Mouse (Mus musculus): Measurements from ENCODE around the gene Rnpepl1. TPM values are rescaled to one million over a fixed set of nuclear protein-coding genes. Genes with fewer than 3 reads are reported as not detected.
A peak's percentile ranks its signal among the peaks of the same experiment; 100 is the strongest.

The Rnpepl1 gene
- total and polyA plus RNA-seq, 2 experiments from 2014 or later: 36.3 to 73.2 TPM

DNA sequence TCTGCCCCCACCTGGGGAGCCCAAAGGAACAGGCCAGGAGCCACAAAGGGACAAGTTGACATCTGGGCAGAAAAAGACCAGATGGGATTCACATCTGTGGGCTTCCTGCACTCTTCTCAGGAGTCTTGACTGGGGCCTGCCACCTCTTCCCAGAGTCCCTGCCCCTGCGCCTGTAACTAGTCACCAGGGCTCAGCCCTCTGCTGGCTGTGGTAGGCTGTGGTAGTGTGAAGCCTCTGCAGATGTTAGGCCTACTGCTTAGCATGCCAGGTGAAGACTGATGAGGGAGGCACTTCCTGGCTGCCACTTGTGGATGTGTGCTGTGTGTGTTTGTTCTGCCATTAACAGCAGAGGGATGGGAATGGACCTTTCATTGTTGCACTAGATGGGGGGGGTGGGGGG, 1.7 kb downstream of the Rnpepl1 start:
- peak overlapping the region; percentile 91 for H3K9ac ChIP-seq (replicated peaks; ENCODE audit: low read depth, low read length)
- H3K27ac ChIP-seq (ENCODE audit: low read depth): no peak overlapping the region
- no peaks in the 10 kb centered on the region for H3K27me3 ChIP-seq (ENCODE audit: control insufficient read depth, insufficient read depth, low read length)
- DNase-seq (ENCODE audit: low spot score): no peak
- H3K4me3 ChIP-seq (ENCODE audit: low read depth, low read length): peak overlapping the region; percentile 69
- no peak for ATAC-seq (ENCODE audit: insufficient read depth, low read depth)
- H3K4me2 ChIP-seq (ENCODE audit: low read depth, low read length): peak overlapping the region; percentile 97
- peaks cover 29% of the 10 kb centered on the region for H3K36me3 ChIP-seq (replicated peaks; ENCODE audit: control insufficient read depth, insufficient read depth, low read length)
- no peaks in the 10 kb centered on the region for H3K9me3 ChIP-seq (replicated peaks; ENCODE audit: control insufficient read depth, low read length)
- no peak for TF ChIP-seq EP300 (IDR thresholded peaks at IDR 0.05; ENCODE audit: low read depth)
- peak; percentile 25; the same call in 1 of the 2 replicates for TF ChIP-seq CTCF (IDR thresholded peaks at IDR 0.05; ENCODE audit: low read depth)
- 53% methylated on average over 1 of the region's 1 CpGs for WGBS
- H3K4me1 ChIP-seq (ENCODE audit: control insufficient read depth, insufficient read depth): peaks cover 26% of the 10 kb centered on the region

DNA sequence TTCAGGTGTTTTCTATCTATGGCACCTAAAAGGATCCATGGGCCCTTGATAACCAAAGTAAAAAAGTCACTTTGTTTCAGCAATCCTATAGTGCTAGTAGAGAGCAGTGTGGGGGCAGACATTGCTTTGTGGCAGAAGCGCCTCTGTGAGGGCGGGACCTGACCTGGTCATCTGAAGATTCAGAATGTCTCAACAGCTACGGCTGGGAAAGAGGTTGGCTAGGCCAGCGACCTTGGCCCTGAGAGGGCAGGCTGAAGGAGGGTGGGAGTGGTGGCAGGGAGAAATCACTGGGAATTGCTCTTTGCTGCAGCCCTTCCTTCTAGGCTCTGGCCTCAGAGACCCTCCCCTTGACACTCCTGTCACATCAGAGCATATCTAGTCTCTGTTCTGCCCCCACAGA, 3.7 kb downstream of the Rnpepl1 start:
- Histone ChIP-seq H3K4me3 (ENCODE audit: low read depth, low read length) (no peak overlapping the region), H3K9me3 (replicated peaks; ENCODE audit: control insufficient read depth, low read length) (no peaks in the 10 kb centered on the region), H3K27me3 (ENCODE audit: control insufficient read depth, insufficient read depth, low read length) (no peaks in the 10 kb centered on the region), H3K4me2 (ENCODE audit: low read depth, low read length) (no peak overlapping the region), H3K9ac (replicated peaks; ENCODE audit: low read depth, low read length) (no peak overlapping the region), H3K4me1 (ENCODE audit: control insufficient read depth, insufficient read depth) (peaks cover 26% of the 10 kb centered on the region), H3K36me3 (replicated peaks; ENCODE audit: control insufficient read depth, insufficient read depth, low read length) (peaks cover 49% of the 10 kb centered on the region), H3K27ac (ENCODE audit: low read depth) (no peak overlapping the region)
- ATAC-seq (ENCODE audit: insufficient read depth, low read depth) (no peak), DNase-seq (ENCODE audit: low spot score) (no peak)
- WGBS: 70% methylated on average over 4 of the region's 4 CpGs
- TF ChIP-seq EP300 (IDR thresholded peaks at IDR 0.05; ENCODE audit: low read depth): no peak
- no peak for TF ChIP-seq CTCF (IDR thresholded peaks at IDR 0.05; ENCODE audit: low read depth)

DNA sequence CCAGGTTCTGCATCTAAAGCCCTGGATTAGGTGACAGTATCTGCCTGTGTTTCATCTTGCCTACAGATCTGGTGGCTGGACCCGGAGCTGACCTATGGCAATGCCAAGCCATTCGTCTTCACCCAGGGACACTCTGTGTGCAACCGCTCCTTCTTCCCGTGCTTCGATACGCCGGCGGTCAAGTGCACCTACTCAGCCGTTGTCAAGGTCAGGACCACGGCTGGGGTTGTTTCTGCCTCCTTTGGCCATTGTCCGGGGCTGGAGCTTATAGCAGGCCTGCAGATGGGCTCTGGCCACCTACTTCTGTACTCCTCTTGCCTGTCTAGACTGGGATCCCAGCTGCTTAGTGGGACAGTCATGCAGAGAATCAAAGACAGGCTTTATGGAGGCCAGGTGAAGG, 4.4 kb downstream of the Rnpepl1 start:
- ATAC-seq (ENCODE audit: insufficient read depth, low read depth): no peak
- Histone ChIP-seq H3K27me3 (ENCODE audit: control insufficient read depth, insufficient read depth, low read length) (no peaks in the 10 kb centered on the region), H3K9me3 (replicated peaks; ENCODE audit: control insufficient read depth, low read length) (no peaks in the 10 kb centered on the region), H3K36me3 (replicated peaks; ENCODE audit: control insufficient read depth, insufficient read depth, low read length) (peaks cover 56% of the 10 kb centered on the region), H3K9ac (replicated peaks; ENCODE audit: low read depth, low read length) (no peak overlapping the region), H3K4me2 (ENCODE audit: low read depth, low read length) (no peak overlapping the region), H3K27ac (ENCODE audit: low read depth) (no peak overlapping the region), H3K4me3 (ENCODE audit: low read depth, low read length) (no peak overlapping the region), H3K4me1 (ENCODE audit: control insufficient read depth, insufficient read depth) (peaks cover 19% of the 10 kb centered on the region)
- TF ChIP-seq CTCF (IDR thresholded peaks at IDR 0.05; ENCODE audit: low read depth) (no peak), EP300 (IDR thresholded peaks at IDR 0.05; ENCODE audit: low read depth) (no peak)
- 93% methylated on average over 11 of the region's 11 CpGs for WGBS
- no peak for DNase-seq (ENCODE audit: low spot score)

DNA sequence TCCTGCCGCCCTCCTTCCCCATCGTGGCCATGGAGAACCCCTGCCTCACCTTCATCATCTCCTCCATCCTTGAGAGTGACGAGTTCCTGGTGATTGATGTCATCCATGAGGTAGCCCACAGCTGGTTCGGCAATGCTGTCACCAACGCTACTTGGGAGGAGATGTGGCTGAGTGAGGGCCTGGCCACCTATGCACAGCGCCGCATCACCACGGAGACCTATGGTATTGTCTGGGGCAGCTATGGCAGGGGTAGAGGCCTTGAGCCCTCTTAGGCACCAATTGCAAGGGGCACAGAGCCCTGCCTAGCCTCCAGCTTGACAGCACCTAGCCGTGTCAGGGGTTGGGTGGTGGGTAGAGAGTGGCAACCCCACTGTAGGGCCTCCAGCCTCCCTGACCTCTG, 6.1 kb downstream of the Rnpepl1 start:
- Histone ChIP-seq H3K9me3 (replicated peaks; ENCODE audit: control insufficient read depth, low read length) (no peaks in the 10 kb centered on the region), H3K4me3 (ENCODE audit: low read depth, low read length) (no peak overlapping the region), H3K36me3 (replicated peaks; ENCODE audit: control insufficient read depth, insufficient read depth, low read length) (peaks cover 65% of the 10 kb centered on the region), H3K4me2 (ENCODE audit: low read depth, low read length) (no peak overlapping the region), H3K4me1 (ENCODE audit: control insufficient read depth, insufficient read depth) (peaks cover 27% of the 10 kb centered on the region), H3K27ac (ENCODE audit: low read depth) (no peak overlapping the region), H3K9ac (replicated peaks; ENCODE audit: low read depth, low read length) (no peak overlapping the region), H3K27me3 (ENCODE audit: control insufficient read depth, insufficient read depth, low read length) (no peaks in the 10 kb centered on the region)
- DNase-seq (ENCODE audit: low spot score) (no peak), ATAC-seq (ENCODE audit: insufficient read depth, low read depth) (no peak)
- no peak for TF ChIP-seq EP300 (IDR thresholded peaks at IDR 0.05; ENCODE audit: low read depth)
- TF ChIP-seq CTCF (IDR thresholded peaks at IDR 0.05; ENCODE audit: low read depth): no peak
- whole genome bisulfite sequencing: 87% methylated on average over 9 of the region's 9 CpGs

DNA sequence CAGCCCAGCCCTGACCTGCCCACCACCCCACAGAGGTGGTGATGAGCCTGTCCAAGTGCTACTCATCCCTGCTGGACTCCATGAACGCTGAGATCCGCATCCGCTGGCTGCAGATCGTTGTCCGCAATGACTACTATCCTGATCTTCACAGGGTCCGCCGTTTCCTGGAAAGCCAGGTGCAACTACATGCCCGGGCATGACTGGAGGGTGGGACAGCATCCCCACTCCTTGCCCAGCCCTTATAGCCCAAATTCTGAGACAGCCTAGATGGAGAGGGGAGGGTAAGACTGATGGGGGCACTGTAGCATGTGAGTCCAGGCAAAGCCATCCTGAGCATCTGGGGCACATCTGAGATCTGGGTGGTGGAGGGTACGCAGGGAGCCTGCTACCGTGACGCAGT, 8.6 kb downstream of the Rnpepl1 start:
- H3K9me3 ChIP-seq (replicated peaks; ENCODE audit: control insufficient read depth, low read length): no peaks in the 10 kb centered on the region
- no peaks in the 10 kb centered on the region for H3K27me3 ChIP-seq (ENCODE audit: control insufficient read depth, insufficient read depth, low read length)
- DNase-seq (ENCODE audit: low spot score): no peak
- H3K4me2 ChIP-seq (ENCODE audit: low read depth, low read length): no peak overlapping the region
- H3K9ac ChIP-seq (replicated peaks; ENCODE audit: low read depth, low read length): no peak overlapping the region
- ATAC-seq (ENCODE audit: insufficient read depth, low read depth): no peak
- no peak overlapping the region for H3K27ac ChIP-seq (ENCODE audit: low read depth)
- no peak for TF ChIP-seq CTCF (IDR thresholded peaks at IDR 0.05; ENCODE audit: low read depth)
- TF ChIP-seq EP300 (IDR thresholded peaks at IDR 0.05; ENCODE audit: low read depth): no peak
- WGBS: 97% methylated on average over 11 of the region's 11 CpGs
- peaks cover 61% of the 10 kb centered on the region for H3K36me3 ChIP-seq (replicated peaks; ENCODE audit: control insufficient read depth, insufficient read depth, low read length)
- peaks cover 20% of the 10 kb centered on the region for H3K4me1 ChIP-seq (ENCODE audit: control insufficient read depth, insufficient read depth)
- no peak overlapping the region for H3K4me3 ChIP-seq (ENCODE audit: low read depth, low read length)

DNA sequence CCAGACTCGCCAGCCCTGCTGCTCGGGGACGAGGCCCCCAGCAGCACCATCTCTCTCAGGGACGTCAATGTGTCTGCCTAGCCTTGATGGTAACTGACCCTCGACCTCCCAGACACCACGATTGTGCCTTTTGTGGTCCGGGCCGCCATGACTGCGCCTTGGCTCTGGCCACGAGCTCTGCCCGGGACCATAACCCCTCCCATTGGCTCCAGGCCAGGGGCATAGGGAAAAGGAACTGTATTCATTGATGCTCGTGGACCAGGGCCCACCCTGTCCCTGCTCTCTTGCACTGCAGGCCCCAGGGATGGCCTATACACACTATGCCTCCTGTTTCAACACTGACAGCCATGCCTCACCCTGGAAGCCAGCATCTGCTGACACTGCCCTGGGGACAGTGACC, 9.2 kb downstream of the Rnpepl1 start:
- no peak for ATAC-seq (ENCODE audit: insufficient read depth, low read depth)
- Histone ChIP-seq H3K9me3 (replicated peaks; ENCODE audit: control insufficient read depth, low read length) (no peaks in the 10 kb centered on the region), H3K4me1 (ENCODE audit: control insufficient read depth, insufficient read depth) (peaks cover 20% of the 10 kb centered on the region), H3K27ac (ENCODE audit: low read depth) (no peak overlapping the region), H3K4me3 (ENCODE audit: low read depth, low read length) (no peak overlapping the region), H3K36me3 (replicated peaks; ENCODE audit: control insufficient read depth, insufficient read depth, low read length) (peaks cover 61% of the 10 kb centered on the region), H3K27me3 (ENCODE audit: control insufficient read depth, insufficient read depth, low read length) (no peaks in the 10 kb centered on the region), H3K4me2 (ENCODE audit: low read depth, low read length) (no peak overlapping the region), H3K9ac (replicated peaks; ENCODE audit: low read depth, low read length) (no peak overlapping the region)
- TF ChIP-seq CTCF (IDR thresholded peaks at IDR 0.05; ENCODE audit: low read depth) (no peak), EP300 (IDR thresholded peaks at IDR 0.05; ENCODE audit: low read depth) (no peak)
- DNase-seq (ENCODE audit: low spot score): no peak
- WGBS: 78% methylated on average over 12 of the region's 12 CpGs
